Mouse (Mus musculus): Measurements from ENCODE around the gene Tamm41. TPM values are rescaled to one million over a fixed set of nuclear protein-coding genes. Genes with fewer than 3 reads are reported as not detected.

The Tamm41 gene
- total RNA-seq, 2 experiments from 2014 or later: 17.2 to 18.5 TPM

Other genes with a start within 250 kb of the Tamm41 start
- 10 to 100 TPM; 46.9 to 49.2 TPM for gene Vgll4, start 67.9 kb downstream of the Tamm41 start, total RNA-seq (2021)
- gene Syn2, start 97.0 kb upstream of the Tamm41 start, total RNA-seq (2021): 100 to 1,000 TPM; 579 to 589 TPM
- gene Gm17482, start 189.5 kb upstream of the Tamm41 start, total RNA-seq (2021): not detected
- 10 to 100 TPM; 19.9 to 22.0 TPM for gene Timp4, start 214.3 kb upstream of the Tamm41 start, total RNA-seq (2021)